Mouse (Mus musculus): ENCODE results near the gene Fam78a.

Fam78a gene

GRCm38 (mm10) chr2:32084111-32084871 is at the start of gene Fam78a:
Gene Fam78a (minus strand): TSS chr2:32084857.
- no peak for DNase-seq (ENCODE audit: extremely low read depth, low read depth, low spot score)

- DNase-seq (ENCODE audit: extremely low read depth, low read depth, low spot score) = no peak
These were observed 49.4 kb upstream of the Fam78a start for GRCm38 (mm10) chr2:32134039-32134438.

DNA sequence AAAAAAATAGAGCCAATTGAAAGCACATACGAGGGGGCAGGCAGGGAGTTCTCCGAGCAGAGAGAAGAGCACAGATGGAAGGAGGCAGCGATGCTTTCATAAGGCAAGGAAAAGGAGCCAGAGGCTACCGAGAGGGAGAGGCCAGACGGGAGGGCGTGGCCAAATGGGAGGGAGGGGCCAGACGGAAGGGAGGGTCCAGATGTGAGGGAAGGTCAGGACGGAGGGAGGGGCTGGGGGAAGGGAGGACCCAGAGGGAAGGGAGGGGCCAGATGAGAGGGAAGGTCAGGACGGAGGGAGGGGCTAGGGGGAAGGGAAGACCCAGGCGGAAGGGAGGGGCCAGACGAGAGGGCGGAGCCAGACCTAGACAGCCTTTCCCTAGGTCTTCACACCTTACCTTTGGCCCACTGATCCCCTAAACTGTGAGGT is 47.9 kb upstream of the Fam78a start:
- DNase-seq (ENCODE audit: extremely low read depth, low read depth, low spot score) = no peak

DNA sequence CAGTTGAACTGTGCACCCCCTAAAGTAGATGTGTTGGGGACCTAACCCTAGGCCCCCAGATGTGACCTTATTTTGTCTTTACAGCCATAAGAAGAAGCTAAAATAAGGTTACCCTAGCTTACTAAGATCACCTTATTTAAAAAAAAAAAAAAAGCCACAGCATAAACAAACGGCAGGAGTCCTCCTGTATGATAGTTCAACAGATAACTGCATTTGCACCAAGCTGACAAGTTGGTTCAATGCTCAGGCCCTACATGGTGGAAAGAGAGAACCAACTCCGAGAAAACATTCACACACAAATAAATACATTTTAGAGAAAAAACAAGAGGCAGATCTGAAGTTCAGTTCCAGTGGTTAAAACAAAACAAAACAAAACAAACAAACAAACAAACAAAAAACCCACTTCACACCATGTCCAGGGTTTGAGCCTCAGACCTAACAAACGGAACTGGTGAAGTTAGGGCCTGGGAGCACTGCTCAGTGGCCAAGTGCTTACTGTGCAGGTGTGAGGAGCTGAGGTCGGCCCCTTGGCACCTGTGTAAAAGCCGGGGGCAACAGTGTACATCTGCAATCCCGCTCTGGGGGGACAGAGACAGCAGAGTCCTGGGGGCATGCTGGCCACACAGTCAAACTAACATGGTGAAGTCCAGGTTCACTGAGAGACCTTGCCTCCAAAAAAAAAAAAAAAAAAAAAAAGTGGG is 47.4 kb upstream of the Fam78a start:
- DNase-seq (ENCODE audit: extremely low read depth, low read depth, low spot score) = no peak

DNA sequence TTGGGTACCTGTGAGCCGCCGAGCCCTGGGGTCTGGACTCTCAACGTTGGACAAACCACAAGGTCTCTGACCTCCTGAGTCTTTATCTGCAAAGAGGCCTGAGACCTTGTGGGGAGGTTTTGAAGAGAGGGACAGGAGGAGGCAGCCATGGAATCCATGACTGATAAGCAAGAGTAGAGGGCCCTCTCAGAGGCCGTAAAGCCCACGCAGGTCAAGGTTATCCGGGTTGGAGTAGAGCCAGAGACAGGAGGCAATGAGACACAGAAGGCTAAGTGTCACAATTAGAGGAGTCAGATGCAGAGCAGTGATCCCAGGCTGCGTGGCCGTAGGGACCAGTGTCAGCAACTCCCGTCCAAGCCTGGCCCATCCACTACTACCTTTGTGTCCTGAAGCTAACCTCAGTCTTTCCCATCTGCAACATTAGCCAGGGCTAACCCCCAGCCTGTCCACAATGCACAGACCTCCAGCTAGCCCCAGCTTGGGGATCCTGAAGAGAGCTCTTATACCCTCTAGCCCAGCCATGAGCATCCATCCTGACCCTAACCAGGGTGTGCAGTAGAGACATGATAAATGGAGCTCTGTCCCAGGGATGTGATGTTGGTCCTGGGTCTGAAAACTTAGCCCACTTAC is 46.7 kb upstream of the Fam78a start:
- no peak for DNase-seq (ENCODE audit: extremely low read depth, low read depth, low spot score)

DNA sequence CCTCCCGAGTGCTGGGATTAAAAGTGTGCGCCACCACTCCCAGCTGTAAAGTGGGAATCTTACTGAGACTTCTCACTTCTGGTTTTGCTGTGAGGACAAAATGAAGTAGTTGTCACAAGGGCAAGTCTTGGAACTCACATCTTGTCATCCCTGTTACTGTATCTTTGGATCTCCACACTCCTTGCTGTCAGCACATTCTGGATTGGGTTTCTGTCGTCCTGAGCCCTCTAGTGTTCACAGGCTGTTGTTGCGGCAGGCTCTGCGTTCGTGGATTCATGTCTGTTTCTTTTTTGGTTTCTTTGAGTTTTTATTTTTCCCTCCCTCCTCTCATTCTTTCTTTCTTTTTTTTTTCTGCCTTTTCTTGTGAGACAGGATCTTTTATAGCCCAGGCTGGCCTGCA is 45.8 kb upstream of the Fam78a start:
- DNase-seq (ENCODE audit: extremely low read depth, low read depth, low spot score) = no peak

DNA sequence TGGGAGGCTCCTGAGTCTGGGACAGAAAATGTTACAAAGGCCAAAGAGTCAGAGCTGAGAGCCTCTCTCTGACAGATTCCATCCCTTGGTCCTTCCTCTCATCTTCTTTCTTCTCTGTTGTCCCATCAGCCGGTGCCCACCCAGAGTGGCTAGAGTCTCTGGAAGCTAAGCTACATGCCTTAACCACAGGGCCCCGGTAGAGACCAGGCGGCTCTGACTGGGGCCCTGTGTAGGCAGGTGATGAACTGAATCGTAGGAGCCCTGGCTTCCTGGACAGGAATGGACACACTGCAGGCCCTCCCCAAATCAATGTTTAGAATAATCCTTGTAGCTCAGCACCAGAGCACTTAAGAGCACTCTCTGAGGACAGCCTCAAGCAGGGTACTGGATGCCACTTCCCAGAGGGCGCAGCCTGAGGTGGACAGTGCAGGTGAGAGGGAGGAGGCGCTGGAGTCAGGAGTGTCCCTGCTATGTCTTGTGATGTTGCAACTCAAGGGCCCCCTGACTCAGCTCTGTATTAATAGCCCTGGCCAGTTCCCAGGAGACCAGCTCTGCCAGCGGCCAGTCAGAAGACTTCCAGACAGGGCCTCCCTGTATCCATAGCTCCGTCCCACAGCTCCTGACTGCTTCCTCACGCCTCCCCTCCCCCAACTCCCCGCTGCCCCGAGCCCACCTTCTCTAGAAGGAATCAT is 44.9 kb upstream of the Fam78a start:
- no peak for DNase-seq (ENCODE audit: extremely low read depth, low read depth, low spot score)

- DNase-seq (ENCODE audit: extremely low read depth, low read depth, low spot score) = no peak
These were observed 43.8 kb upstream of the Fam78a start for GRCm38 (mm10) chr2:32128536-32128841.

DNA sequence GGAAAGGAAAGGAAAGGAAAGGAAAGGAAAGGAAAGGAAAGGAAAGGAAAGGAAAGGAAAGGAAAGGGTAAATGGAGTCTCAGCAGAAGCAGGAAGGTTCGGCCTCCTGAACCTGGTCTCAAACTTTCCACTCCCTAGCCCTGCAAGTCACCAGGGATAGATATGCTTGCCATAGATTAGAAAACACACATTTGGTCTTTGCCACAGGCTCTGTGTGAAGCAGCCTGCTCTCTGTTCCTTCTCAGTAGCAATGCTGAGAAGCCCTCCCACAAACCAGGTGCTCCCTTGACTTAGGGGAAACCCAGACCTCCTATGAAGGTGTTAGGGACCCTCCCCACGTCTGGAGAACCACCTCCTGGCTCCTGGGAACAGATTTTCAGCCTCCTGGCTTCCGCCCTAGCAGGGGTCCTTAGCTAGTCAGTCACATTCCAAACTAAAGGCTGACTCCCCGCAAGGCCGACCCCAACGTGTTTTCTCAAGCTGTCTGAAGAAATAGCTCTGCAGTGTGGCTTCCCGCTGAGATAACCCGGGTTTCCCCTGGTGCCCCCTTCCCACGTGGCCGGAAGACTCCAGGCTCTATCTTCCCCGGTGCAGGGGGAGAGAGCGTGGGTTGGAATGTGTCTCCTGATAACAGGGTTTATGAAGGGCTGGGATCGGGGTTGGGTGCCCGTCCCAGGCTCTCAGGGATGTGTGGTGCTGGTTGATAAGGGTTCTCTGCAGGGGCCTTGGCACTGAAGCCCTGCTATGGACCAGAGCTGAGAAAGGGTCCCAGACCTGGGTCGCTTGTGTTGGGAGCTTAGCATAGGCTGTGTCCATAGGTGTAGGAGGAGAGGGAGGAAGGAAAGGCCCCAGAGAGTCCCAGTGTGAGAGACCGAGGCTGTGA is 43.2 kb upstream of the Fam78a start:
- DNase-seq (ENCODE audit: extremely low read depth, low read depth, low spot score) = no peak

DNA sequence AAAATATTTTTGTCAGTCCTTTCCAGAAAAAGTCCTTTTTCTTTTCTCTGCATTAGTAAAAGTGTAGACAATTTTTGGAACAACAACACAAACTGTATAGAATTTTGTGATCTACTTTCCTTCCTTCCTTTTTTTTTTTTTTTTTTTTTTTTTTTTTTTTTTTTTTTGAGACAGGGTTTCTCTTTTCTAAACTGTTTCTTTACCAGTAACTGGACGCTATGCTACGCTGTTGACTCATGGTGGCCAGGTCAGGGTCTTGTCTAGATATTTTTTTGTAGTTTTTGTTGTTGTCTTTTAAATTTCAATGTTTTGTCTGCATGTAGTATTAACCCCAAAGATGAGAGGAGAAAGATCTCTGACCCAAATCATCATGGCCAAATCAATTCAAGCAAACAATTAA is 37.1 kb upstream of the Fam78a start:
- DNase-seq (ENCODE audit: extremely low read depth, low read depth, low spot score) = no peak

DNA sequence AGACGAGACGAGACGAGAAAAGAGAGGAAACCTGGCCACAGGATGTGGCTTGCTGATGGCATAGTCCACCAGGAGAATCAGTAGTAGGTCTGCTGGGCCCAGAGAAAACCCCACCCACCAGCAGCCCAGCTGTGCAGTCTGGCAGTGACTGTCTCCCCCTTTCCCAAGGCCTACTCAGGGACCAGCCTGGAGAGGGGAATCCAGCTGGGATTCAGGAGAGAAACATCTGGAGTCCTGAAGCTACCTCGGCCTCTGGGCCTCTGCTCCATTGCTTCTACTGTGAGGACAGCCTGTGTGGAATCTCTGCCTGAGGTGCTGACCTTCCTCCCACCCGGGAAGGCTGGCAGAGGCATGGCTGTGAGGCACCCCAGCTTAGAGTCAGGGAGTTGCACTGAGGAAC is 36.5 kb upstream of the Fam78a start:
- no peak for DNase-seq (ENCODE audit: extremely low read depth, low read depth, low spot score)

DNA sequence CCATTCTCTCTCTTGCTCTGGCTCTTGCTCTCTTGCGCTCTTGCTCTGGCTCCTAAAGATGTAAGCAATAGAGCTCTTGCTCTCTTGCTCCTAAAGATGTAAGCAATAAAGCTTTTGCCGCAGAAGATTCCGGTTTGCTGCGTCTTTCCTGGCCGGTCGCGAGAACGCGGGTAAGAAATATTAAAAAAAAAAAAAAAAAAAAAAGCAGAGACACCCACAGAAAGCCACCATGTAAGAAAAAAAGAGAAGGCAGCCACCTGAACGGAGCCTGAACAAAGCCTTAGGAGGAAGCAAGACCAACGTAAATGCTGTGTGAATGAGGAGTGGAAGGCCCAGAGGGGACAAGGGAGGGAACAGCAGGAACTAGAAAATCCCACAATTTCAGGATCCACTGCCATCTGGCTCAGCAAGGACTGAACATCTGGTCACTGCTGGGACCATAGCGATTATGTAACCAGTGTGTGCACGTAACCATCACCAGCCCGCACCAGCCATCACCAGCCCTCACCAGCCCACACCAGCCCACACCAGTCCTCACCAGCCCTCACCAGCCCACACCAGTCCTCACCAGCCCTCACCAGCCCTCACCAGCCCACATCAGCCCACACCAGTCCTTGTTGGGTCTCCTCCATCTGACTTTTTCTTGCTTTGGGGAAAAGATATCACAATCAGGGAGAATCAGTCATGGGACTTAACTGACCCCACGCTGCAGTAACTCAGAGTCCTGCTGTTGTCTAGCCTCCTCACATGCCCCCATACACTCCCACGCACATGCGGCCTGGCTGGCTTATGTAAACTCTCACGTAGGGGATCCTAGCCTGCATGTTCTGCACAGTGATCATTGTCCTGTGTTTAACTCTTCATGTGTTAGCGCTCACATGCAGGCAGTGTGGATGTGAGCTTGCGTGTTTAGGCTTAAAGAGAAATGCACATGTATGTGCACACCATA is 35.4 kb upstream of the Fam78a start:
- no peak for DNase-seq (ENCODE audit: extremely low read depth, low read depth, low spot score)

- DNase-seq (ENCODE audit: extremely low read depth, low read depth, low spot score) = no peak
These were observed 31.2 kb upstream of the Fam78a start for GRCm38 (mm10) chr2:32115851-32116268.

DNA sequence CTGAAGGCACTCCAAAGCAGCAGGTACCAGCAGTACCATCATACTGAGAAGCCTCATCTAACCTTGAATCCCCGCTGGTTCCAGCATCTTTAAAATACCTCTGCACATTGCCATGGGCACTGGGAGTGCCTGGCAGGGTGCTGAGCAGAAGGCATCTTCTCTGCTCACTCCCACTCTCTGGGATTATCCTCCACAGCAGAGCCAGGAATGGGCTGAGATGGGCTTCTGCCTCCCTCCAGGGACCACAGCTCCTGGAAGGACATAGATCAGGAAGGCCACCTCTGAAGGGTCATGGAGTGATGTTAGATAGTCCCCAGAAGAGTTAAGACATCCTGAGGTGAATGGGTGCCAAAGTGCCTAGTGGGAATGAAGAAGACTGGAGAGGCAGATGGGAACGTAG is 27.9 kb upstream of the Fam78a start:
- DNase-seq (ENCODE audit: extremely low read depth, low read depth, low spot score) = no peak

DNA sequence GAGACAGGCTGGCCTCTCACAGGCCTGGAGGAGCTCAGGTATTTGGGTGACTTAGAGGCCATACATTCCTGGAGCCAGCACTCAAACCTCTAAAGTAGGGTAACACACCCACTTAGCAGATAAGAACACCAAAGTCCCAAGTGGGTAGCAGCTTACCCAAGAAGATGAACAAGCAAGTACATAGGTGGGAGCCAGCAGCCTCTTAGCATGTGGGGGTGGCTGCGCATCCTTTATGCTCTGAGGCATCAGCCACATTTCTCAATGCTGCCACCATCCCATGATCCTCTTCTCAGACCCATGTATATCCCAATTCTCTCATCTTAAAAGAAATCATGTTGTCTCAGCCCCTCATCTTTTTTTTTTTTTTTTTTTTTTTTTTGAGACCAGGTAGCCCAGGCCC is 26.6 kb upstream of the Fam78a start:
- DNase-seq (ENCODE audit: extremely low read depth, low read depth, low spot score) = no peak

DNA sequence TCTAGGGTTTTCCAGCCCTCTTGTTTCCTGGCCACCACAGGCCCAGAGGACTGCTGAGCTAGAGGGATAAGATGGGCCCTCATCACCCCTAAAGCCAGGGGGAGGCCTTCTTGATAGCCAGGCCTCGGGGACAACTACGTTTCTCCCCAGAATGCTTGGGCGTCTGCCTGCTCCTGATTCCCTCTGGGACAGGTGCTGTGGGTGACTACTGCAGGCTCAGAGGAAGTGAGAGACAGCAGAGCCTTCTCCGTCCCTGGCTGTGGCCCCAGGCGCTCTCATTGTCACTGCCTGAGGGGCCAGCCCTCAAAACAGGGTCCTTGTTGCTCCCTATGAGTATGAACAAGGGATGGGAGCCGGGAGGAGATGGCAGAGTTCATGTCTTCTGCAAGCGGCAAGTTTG is 21.3 kb upstream of the Fam78a start:
- DNase-seq (ENCODE audit: extremely low read depth, low read depth, low spot score) = no peak

GRCm38 (mm10) chr2:32105117-32105913 is 20.7 kb upstream of the Fam78a start:
- no peak for DNase-seq (ENCODE audit: extremely low read depth, low read depth, low spot score)

DNA sequence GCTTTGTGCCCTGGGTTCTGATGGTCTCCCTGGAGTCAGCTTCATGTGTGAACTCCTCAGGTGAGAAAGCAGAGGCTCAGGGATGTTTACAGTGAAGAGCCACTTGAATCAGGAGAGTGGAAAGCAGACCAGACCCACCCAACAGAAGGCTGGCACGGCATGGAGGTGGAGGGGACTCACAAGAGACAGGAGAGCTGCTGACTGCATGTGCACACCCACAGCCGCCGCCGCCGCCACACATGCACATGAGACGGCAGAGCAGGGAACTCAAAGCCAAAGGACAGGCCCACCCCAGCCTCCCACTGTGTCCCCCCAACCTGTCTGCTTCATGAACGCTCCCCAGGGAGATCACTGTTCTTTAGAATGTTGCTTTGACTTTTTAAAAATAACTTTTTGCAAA is 19.5 kb upstream of the Fam78a start:
- no peak for DNase-seq (ENCODE audit: extremely low read depth, low read depth, low spot score)

DNA sequence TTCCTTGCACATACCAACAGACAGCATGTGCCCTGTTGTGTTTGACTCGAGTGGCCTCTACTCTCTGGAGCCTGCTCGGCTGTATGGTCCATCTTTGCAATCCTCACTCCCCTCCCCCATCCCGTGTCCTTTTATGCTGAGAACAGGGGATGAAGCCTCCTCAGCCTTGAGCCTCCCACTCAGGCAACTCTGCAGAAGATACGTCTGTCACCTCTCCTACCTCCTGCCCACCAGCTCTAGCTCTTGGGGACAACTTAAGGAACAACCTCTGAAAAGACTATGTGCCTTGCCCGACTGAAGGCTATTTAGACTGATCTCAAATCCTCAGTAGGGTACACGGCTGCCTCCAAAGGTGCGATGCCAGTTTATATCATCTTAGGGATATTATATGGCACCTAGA is 18.9 kb upstream of the Fam78a start:
- DNase-seq (ENCODE audit: extremely low read depth, low read depth, low spot score) = no peak
